Mouse (Mus musculus) CH12F3 (cell line): ENCODE measurements around the gene Fam160b1.

Source experiments
- in situ Hi-C: fragments of 300-500 bp; cut with MboI; formaldehyde crosslinking; loops from 2 replicates; pipeline ENCODE4 v1.14.3; 2020; ENCODE audit warnings: low sequenced_read_pairs

Gene Fam160b1

GRCm38 (mm10) chr19:57340900-57341742 is 19.4 kb upstream of the Fam160b1 start:
- in situ Hi-C loops, result no loop called here

GRCm38 (mm10) chr19:57343860-57344259 is 16.6 kb upstream of the Fam160b1 start:
- in situ Hi-C loops, result no loop called here

GRCm38 (mm10) chr19:57344678-57345077 is 15.8 kb upstream of the Fam160b1 start:
- in situ Hi-C loops, result no loop called here

- in situ Hi-C loops, result no loop called here
These were observed 11.4 kb upstream of the Fam160b1 start for GRCm38 (mm10) chr19:57349096-57349495.

GRCm38 (mm10) chr19:57352337-57352935 is 8.0 kb upstream of the Fam160b1 start:
- in situ Hi-C loops, result no loop called here

- in situ Hi-C loops, result no loop called here
These were observed 7.3 kb upstream of the Fam160b1 start for GRCm38 (mm10) chr19:57353228-57353627.

GRCm38 (mm10) chr19:57354050-57354449 is 6.4 kb upstream of the Fam160b1 start:
- in situ Hi-C loops, result no loop called here

- in situ Hi-C loops, result no loop called here
These were observed 5.8 kb upstream of the Fam160b1 start for GRCm38 (mm10) chr19:57354715-57355114.

GRCm38 (mm10) chr19:57355451-57356251 is 4.8 kb upstream of the Fam160b1 start:
- in situ Hi-C loops, result no loop called here

GRCm38 (mm10) chr19:57356273-57356672 is 4.2 kb upstream of the Fam160b1 start:
- in situ Hi-C loops, result no loop called here

- in situ Hi-C loops, result no loop called here
These were observed 3.2 kb upstream of the Fam160b1 start for GRCm38 (mm10) chr19:57357244-57357643.

GRCm38 (mm10) chr19:57357811-57358210 is 2.7 kb upstream of the Fam160b1 start:
- in situ Hi-C loops, result no loop called here

GRCm38 (mm10) chr19:57358322-57358721 is 2.2 kb upstream of the Fam160b1 start:
- in situ Hi-C loops, result no loop called here

GRCm38 (mm10) chr19:57358836-57359598 is 1.5 kb upstream of the Fam160b1 start:
- in situ Hi-C loops, result no loop called here

GRCm38 (mm10) chr19:57359701-57360326 is 666 bp upstream of the Fam160b1 start:
- in situ Hi-C loops, result no loop called here

GRCm38 (mm10) chr19:57361131-57361938 is 855 bp downstream of the Fam160b1 start:
- in situ Hi-C loops, result no loop called here

GRCm38 (mm10) chr19:57361939-57362307 is 1.4 kb downstream of the Fam160b1 start:
- in situ Hi-C loops, result no loop called here

GRCm38 (mm10) chr19:57362586-57362985 is 2.1 kb downstream of the Fam160b1 start:
- in situ Hi-C loops, result no loop called here

- in situ Hi-C loops, result no loop called here
These were observed 2.6 kb downstream of the Fam160b1 start for GRCm38 (mm10) chr19:57363076-57363475.

GRCm38 (mm10) chr19:57363538-57363937 is 3.1 kb downstream of the Fam160b1 start:
- in situ Hi-C loops, result no loop called here
